Mouse (Mus musculus) ES-E14 (cell line): ENCODE measurements at regions not wholly inside any gene's neighbourhood (a gene's known extent, or its start where the extent isn't known, plus 50 kb on each side); places are given as distances from the start of the nearest gene placed in this dataset.

ENCODE experiments used
- DNase-seq: peaks from one replicate; pipeline ENCODE4 v3.0.0-alpha.2; 2013; ENCODE audit warnings: low read depth, low spot score
- H3K27ac ChIP-seq: 2 replicates; pipeline ENCODE4 v1.5.1; 2012; ENCODE audit warnings: low read depth, mild to moderate bottlenecking, low read length, moderate library complexity, mixed read lengths; ENCODE audit not compliant: poor library complexity, insufficient read depth, severe bottlenecking
- H3K36me3 ChIP-seq: 2 replicates; pipeline ENCODE4 v1.6.1; 2012; ENCODE audit warnings: mild to moderate bottlenecking, low read length, moderate library complexity, mixed read lengths; ENCODE audit not compliant: control insufficient read depth, poor library complexity, insufficient read depth, severe bottlenecking
- H3K4me1 ChIP-seq, 2 experiments: fragments of 150-350 bp in 1 of 2; sonication (generic) in 1 of 2; 2 replicates each; pipeline ENCODE4 v1.6.1; 2012; ENCODE audit warnings: low read length in 2 of 2, mild to moderate bottlenecking in 1 of 2, mixed read lengths in 1 of 2; ENCODE audit not compliant: control insufficient read depth in 2 of 2, insufficient read depth in 2 of 2, poor library complexity in 1 of 2
- H3K4me3 ChIP-seq, 2 experiments: fragments of 150-350 bp in 1 of 2; sonication (generic) in 1 of 2; 2 replicates each; pipeline ENCODE4 v1.5.1; 2012; ENCODE audit warnings: low read length in 2 of 2, low read depth in 1 of 2, mild to moderate bottlenecking in 1 of 2, mixed read lengths in 1 of 2; ENCODE audit not compliant: insufficient read depth in 1 of 2, poor library complexity in 1 of 2, severe bottlenecking in 1 of 2
- H3K9ac ChIP-seq: 2 replicates; pipeline ENCODE4 v1.6.1; 2012; ENCODE audit warnings: low read depth, mild to moderate bottlenecking, low read length, mixed read lengths; ENCODE audit not compliant: poor library complexity, insufficient read depth, severe bottlenecking
- H3K9me3 ChIP-seq: fragments of 150-350 bp; sonication (generic); 2 replicates; pipeline ENCODE4 v1.6.1; 2012; ENCODE audit warnings: low read depth, mild to moderate bottlenecking, low read length; ENCODE audit not compliant: control insufficient read depth, insufficient read depth
- CHD2 ChIP-seq: IDR thresholded peaks from 2 replicates; pipeline ENCODE4 v1.6.1; 2014; ENCODE audit warnings: mild to moderate bottlenecking, low read depth, low read length, inconsistent platforms
- HCFC1 ChIP-seq: IDR thresholded peaks from 2 replicates; pipeline ENCODE4 v1.6.1; 2012; ENCODE audit warnings: low read length, inconsistent platforms, borderline replicate concordance; ENCODE audit not compliant: insufficient read depth
- MAFK ChIP-seq: IDR thresholded peaks from 2 replicates; pipeline ENCODE4 v1.6.1; 2014; ENCODE audit warnings: mild to moderate bottlenecking, low read depth, low read length, inconsistent platforms; ENCODE audit not compliant: insufficient read depth
- ZC3H11A ChIP-seq: IDR thresholded peaks from 2 replicates; pipeline ENCODE4 v1.6.1; 2012; ENCODE audit warnings: low read depth, mild to moderate bottlenecking, inconsistent platforms, low read length, borderline replicate concordance
- ZNF384 ChIP-seq: IDR thresholded peaks from 2 replicates; pipeline ENCODE4 v1.6.1; 2012; ENCODE audit warnings: low read depth, low read length, inconsistent platforms
- in situ Hi-C, 2 experiments: fragments of 600-800 bp; cut with MboI; formaldehyde crosslinking; loops; one replicate each; pipeline ENCODE4 v1.15.1; 2025; ENCODE audit warnings: low sequenced_read_pairs in 2 of 2, inconsistent platforms in 1 of 2; ENCODE audit not compliant: unreplicated experiment in 2 of 2

DNA sequence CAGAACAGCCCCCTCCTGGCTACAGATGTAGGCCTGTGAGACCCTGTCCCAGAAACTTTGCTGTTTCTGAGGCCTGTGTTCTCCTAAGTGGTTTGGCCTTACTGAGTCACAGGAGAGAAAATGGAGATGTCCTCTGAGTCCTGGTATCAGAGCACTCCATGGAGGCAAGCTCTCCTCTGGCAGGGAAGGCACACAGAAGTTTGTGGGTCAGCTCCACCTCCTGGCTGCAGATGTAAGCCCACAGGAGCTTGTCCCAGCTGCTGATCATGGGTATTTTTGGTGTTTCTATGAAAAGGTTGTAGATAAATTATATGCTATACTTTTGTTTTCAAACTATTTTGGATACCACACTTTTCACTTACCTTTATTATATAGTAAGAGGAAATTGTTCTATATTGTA, 711.7 kb downstream of the Slitrk6 start:
- no peaks in the 10 kb centered on the region for H3K9me3 ChIP-seq
- no peaks in the 10 kb centered on the region for H3K4me1 ChIP-seq
- H3K36me3 ChIP-seq: no peaks in the 10 kb centered on the region
- TF ChIP-seq ZNF384 (no peak), ZC3H11A (no peak), CHD2 (no peak), MAFK (no peak), HCFC1 (no peak)
- in situ Hi-C loops: no loop called here
- no peak overlapping the region for H3K27ac ChIP-seq
- no peak overlapping the region for H3K9ac ChIP-seq
- DNase-seq: no peak
- H3K4me3 ChIP-seq: no peak overlapping the region

DNA sequence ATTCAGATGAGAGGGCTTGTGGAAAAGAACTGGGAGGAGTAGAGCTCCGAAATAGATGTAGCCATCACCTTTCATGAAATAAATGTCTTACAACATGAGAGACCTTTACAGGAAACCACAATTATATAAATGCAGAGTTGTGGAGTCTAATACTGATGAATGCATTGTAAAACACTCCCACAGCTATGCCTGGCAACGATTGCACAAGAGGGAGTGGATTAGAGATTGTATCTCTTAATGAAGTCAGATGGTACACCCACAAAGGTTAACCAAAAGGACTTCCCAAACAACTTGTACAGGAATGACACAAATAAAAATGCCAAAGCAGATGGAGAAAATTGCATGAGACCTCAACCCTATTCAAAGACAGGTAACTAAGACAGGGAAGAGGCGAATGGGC, 733.1 kb downstream of the Slitrk6 start:
- no peak overlapping the region for H3K4me3 ChIP-seq
- H3K27ac ChIP-seq: no peak overlapping the region
- in situ Hi-C loops: no loop called here
- H3K36me3 ChIP-seq: no peaks in the 10 kb centered on the region
- no peaks in the 10 kb centered on the region for H3K4me1 ChIP-seq
- no peak overlapping the region for H3K9ac ChIP-seq
- TF ChIP-seq ZC3H11A: no peak
- no peak for TF ChIP-seq ZNF384
- no peak for TF ChIP-seq MAFK
- no peak for TF ChIP-seq CHD2
- no peak for TF ChIP-seq HCFC1
- DNase-seq: no peak
- H3K9me3 ChIP-seq: no peaks in the 10 kb centered on the region

DNA sequence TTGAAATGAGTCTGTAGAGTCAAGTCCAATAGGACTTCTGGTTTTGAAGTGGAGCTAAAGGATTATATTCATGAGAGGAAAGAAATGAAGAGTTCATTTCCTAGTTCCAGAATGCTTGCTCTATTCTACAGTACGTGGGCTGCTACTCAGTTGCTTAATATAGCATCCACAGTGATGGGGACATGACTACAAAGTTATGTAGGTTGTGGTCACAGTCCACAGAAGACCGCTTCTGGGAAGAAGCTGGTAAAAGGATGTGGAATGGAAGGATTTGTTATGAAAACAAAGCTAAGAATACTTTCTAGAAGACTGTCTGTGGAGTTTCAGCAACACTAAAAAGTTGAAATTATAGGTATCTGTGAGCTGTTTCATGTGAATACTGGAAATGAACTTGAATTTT, 739.8 kb downstream of the Slitrk6 start:
- H3K9ac ChIP-seq: no peak overlapping the region
- no peak for TF ChIP-seq CHD2
- no peak for TF ChIP-seq HCFC1
- TF ChIP-seq ZNF384: no peak
- TF ChIP-seq MAFK: no peak
- no peak for TF ChIP-seq ZC3H11A
- DNase-seq: no peak
- no peak overlapping the region for H3K4me3 ChIP-seq
- in situ Hi-C loops: no loop called here
- no peaks in the 10 kb centered on the region for H3K36me3 ChIP-seq
- no peaks in the 10 kb centered on the region for H3K9me3 ChIP-seq
- no peaks in the 10 kb centered on the region for H3K4me1 ChIP-seq
- no peak overlapping the region for H3K27ac ChIP-seq

DNA sequence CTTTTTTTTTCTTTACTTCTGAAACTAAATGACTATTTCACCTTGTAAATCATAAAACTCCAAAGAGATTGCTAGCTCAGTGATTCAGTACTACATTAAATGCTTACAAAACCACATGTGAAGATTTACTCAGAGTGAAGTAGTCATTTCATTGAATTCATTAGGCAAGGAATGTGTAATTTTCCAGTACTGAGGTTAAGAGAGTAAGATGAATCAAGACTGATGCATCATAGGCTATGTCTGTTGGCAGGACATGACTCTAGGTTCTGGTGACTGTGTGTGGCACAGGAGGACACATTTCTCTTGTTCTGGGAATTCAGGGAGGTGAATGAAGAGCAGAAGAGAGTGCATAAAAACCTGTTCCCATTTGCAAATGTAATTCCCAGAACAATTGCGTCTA, 741.7 kb downstream of the Slitrk6 start:
- DNase-seq: no peak
- in situ Hi-C loops: no loop called here
- no peaks in the 10 kb centered on the region for H3K36me3 ChIP-seq
- TF ChIP-seq CHD2 (no peak), HCFC1 (no peak), MAFK (no peak), ZNF384 (no peak), ZC3H11A (no peak)
- no peaks in the 10 kb centered on the region for H3K4me1 ChIP-seq
- H3K27ac ChIP-seq: no peak overlapping the region
- H3K9me3 ChIP-seq: no peaks in the 10 kb centered on the region
- no peak overlapping the region for H3K9ac ChIP-seq
- no peak overlapping the region for H3K4me3 ChIP-seq

DNA sequence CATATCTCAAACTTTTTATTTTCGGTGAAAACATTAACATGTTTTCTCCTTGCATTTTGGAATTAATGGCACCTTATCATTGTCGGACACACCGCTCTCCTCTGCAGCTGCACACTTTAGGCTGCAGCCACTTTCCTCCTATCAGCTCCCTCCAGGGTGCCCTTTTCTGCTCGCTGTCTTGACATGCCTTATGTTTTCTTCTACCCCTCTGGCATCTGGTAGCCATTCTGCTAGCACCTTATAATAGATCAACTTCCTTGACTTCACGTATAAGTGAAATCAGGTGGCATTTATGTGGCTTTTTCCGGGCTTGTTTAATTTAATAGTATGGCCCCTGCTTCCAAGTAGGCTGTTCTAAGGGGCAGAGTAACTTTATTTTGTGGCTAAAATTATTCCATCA, 747.8 kb downstream of the Slitrk6 start:
- H3K27ac ChIP-seq: no peak overlapping the region
- DNase-seq: no peak
- in situ Hi-C loops: no loop called here
- H3K36me3 ChIP-seq: no peaks in the 10 kb centered on the region
- no peaks in the 10 kb centered on the region for H3K9me3 ChIP-seq
- TF ChIP-seq HCFC1 (no peak), CHD2 (no peak), ZNF384 (no peak), MAFK (no peak), ZC3H11A (no peak)
- no peaks in the 10 kb centered on the region for H3K4me1 ChIP-seq
- no peak overlapping the region for H3K9ac ChIP-seq
- H3K4me3 ChIP-seq: no peak overlapping the region
